Mouse (Mus musculus) adrenal gland, adult 18-20 months (tissue): ENCODE data around the gene Spef1. TPM values are rescaled to one million over a fixed set of nuclear protein-coding genes. Genes with fewer than 3 reads are reported as not detected.

ENCODE experiments used
- DNase-seq, 2 experiments: peaks; one replicate each; pipeline ENCODE4 v3.0.0; 2021 to 2022; ENCODE audit warnings: low spot score in 2 of 2
- total RNA-seq, 2 experiments: library from RNA; stranded (reverse); gene quantifications; 1 replicate in 1 of 2; 2 replicates in 1 of 2; pipeline ENCODE4 v1.2.3; 2021

The Spef1 gene
- total RNA-seq, 2 experiments from 2014 or later: 4.5 to 5.6 TPM

GRCm38 (mm10) chr2:131208356-131208755 is 21.3 kb upstream of the Spef1 start:
- DNase-seq: no peak

- DNase-seq: no peak
Measured at GRCm38 (mm10) chr2:131206778-131207177, 19.7 kb upstream of the Spef1 start, which contains the start of gene Ap5s1. Ap5s1 (plus strand) TSS chr2:131207078.

GRCm38 (mm10) chr2:131205521-131206182 is 18.6 kb upstream of the Spef1 start:
- DNase-seq: no peak

- peak; percentile 83 to 84 for DNase-seq
Measured at GRCm38 (mm10) chr2:131204410-131204981, 17.4 kb upstream of the Spef1 start.

- DNase-seq: no peak
Measured at GRCm38 (mm10) chr2:131203816-131204409, 16.8 kb upstream of the Spef1 start.

- no peak for DNase-seq
Measured at GRCm38 (mm10) chr2:131201262-131201661, 14.2 kb upstream of the Spef1 start.

GRCm38 (mm10) chr2:131200710-131201109 is 13.6 kb upstream of the Spef1 start:
- DNase-seq: no peak

- no peak for DNase-seq
Measured at GRCm38 (mm10) chr2:131196606-131197316, 9.7 kb upstream of the Spef1 start.

- no peak for DNase-seq
Measured at GRCm38 (mm10) chr2:131191005-131191390, 3.9 kb upstream of the Spef1 start.

- DNase-seq: no peak
Measured at GRCm38 (mm10) chr2:131190344-131191004, 3.4 kb upstream of the Spef1 start.

GRCm38 (mm10) chr2:131189521-131190309 is 2.6 kb upstream of the Spef1 start:
- DNase-seq: no peak

- no peak for DNase-seq
Measured at GRCm38 (mm10) chr2:131188311-131188710, 1.2 kb upstream of the Spef1 start.

GRCm38 (mm10) chr2:131187602-131187922 is 480 bp upstream of the Spef1 start:
- DNase-seq: no peak

GRCm38 (mm10) chr2:131186343-131186742 is 739 bp downstream of the Spef1 start:
- DNase-seq: no peak

- peak; percentile 85 to 92 for DNase-seq
Measured at GRCm38 (mm10) chr2:131179990-131180587, 7.0 kb downstream of the Spef1 start, which contains the start of gene Cenpb. Cenpb (minus strand) TSS chr2:131180067.

- peak; percentile 48 to 58 for DNase-seq
Measured at GRCm38 (mm10) chr2:131179246-131179886, 7.7 kb downstream of the Spef1 start.

GRCm38 (mm10) chr2:131178828-131179245 is 8.2 kb downstream of the Spef1 start:
- DNase-seq: peak in 1 of 2 experiments; percentile 12

GRCm38 (mm10) chr2:131177932-131178331 is 9.2 kb downstream of the Spef1 start:
- DNase-seq: no peak

- no peak for DNase-seq
Measured at GRCm38 (mm10) chr2:131176491-131176890, 10.6 kb downstream of the Spef1 start.

- no peak for DNase-seq
Measured at GRCm38 (mm10) chr2:131175945-131176309, 11.2 kb downstream of the Spef1 start.
